Mouse (Mus musculus) cerebellum, adult 2 months (tissue): Measurements from ENCODE around the gene Pkm.

Experiments used
- CTCF ChIP-seq: fragments of 200-500 bp; IDR thresholded peaks from 2 replicates; pipeline ENCODE4 v1.5.1; 2011; ENCODE audit warnings: low read depth, mild to moderate bottlenecking, control low read depth, low read length, moderate library complexity, borderline replicate concordance; ENCODE audit not compliant: insufficient read depth
- POLR2A ChIP-seq: fragments of 200-500 bp; IDR thresholded peaks from 2 replicates; pipeline ENCODE4 v1.6.1; 2011; ENCODE audit warnings: low read length, control low read depth, borderline replicate concordance; ENCODE audit not compliant: insufficient read depth

DNA sequence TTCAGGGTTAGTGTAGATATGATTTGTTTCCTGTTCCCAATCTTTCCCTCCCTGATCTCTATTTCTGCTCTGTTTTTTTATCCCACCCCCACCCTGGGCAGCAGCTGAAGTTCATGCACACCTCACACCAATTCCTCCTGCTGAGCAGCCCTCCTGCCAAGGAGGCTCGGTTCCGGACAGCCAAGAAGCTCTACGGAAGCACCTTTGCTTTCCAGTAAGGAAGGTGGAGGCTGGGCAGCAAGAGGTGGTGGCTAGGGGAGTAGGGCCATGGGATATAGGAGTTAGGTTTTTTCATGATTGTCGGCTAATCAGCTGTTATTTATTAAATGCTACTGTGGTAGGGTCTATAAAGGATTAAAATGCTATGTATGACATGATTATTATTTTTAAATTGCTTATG is 16.2 kb upstream of the Pkm start:
- TF ChIP-seq POLR2A (no peak), CTCF (no peak)
